ENCODE assay signal across 19 mouse cellular contexts in the genomic region with DNA sequence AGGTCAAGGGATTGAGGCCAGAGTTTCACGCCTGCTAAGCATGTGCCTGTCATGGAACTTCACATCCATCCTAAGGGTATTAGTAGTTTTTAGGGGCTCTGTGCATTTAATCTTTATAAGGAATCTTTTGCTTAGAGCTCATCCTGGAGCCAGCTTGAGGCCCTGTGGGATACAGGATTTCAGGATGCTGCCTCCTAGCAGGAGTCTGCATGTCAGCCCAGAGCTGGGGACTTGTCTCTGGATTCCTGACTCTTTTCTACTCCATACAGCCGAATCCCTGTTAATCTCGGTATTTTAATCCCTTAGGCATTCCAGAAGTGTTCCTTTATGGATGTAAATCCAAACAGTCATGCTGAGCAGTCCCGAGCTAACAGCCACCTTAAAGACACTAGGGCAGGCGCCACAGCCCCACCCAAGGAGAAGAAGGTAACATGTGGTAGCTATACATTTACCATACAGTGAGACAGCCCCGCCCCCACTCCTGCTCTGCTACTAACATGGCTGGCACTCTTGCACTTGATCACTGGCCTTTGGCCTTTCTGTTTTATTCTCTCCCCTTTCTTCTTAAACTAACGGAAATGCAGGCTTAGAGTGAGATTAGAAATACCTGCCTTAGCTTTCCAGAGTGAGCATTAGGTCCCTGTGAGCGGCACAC.
DNase-seq lines count a peak whose midpoint lies in the region; ATAC-seq and TF ChIP-seq lines count a peak whose summit lies in the region.
"Had no signal": no experiment of that assay in that cellular context is flagged by ENCODE, and none has a peak within 500 bp of the region (broad histone marks: within the 10 kb centered on the region; RNA-seq: fewer than 3 reads in every experiment).

No protein-coding gene starts in this region.

- TF ChIP-seq POLR2A in cerebellum, adult 2 months (IDR thresholded peaks at IDR 0.05; ENCODE audit: borderline replicate concordance, insufficient read depth, low read length), result no peak

- no peak for TF ChIP-seq CTCF in intestine, postnatal 0 days (IDR thresholded peaks at IDR 0.05; ENCODE audit: low read depth)
- TF ChIP-seq CTCF in cerebellum, adult 2 months (IDR thresholded peaks at IDR 0.05; ENCODE audit: borderline replicate concordance, insufficient read depth, low read depth, low read length), result no peak

- DNase-seq in cerebellum, adult 2 months, result peak; percentile 30 to 60
- DNase-seq in cerebellum, adult 9-11 months, result peak; percentile 45
- DNase-seq in cerebellum, postnatal 36 days, result peak; percentile 24 to 25
- no peak for DNase-seq in ovary, postnatal 14 days (ENCODE audit: low spot score)
- DNase-seq in thymus, postnatal 14 days, result no peak
- DNase-seq: adrenal gland, postnatal 25 days; gastrocnemius, adult 2 months; gastrocnemius, postnatal 25 days; heart, postnatal 4 days; kidney, adult 2 months had no signal

- no peaks in the 10 kb centered on the region for H3K9me3 ChIP-seq in intestine, embryonic 15.5 days
- H3K9me3 ChIP-seq in intestine, postnatal 0 days (ENCODE audit: control insufficient read depth), result no peaks in the 10 kb centered on the region
- no peaks in the 10 kb centered on the region for H3K9me3 ChIP-seq in forebrain, embryonic 12.5 days
- H3K9me3 ChIP-seq: embryonic facial prominence, embryonic 10.5 days; G1E; heart, embryonic 13.5 days; hindbrain, embryonic 12.5 days had no signal

- peak; percentile 43; the same call in 1 of the 2 replicates for ATAC-seq in intestine, embryonic 15.5 days
- no peak for ATAC-seq in intestine, postnatal 0 days
- ATAC-seq in forebrain, embryonic 12.5 days (ENCODE audit: low FRiP score), result no peak
- ATAC-seq: forebrain, embryonic 14.5 days; hindbrain, postnatal 0 days had no signal

- H3K27ac ChIP-seq in intestine, embryonic 15.5 days, result no peak overlapping the region
- no peak overlapping the region for H3K27ac ChIP-seq in intestine, postnatal 0 days (ENCODE audit: low read depth, low read length)
- no peak overlapping the region for H3K27ac ChIP-seq in cerebellum, adult 2 months (ENCODE audit: insufficient read depth, low read length)
- no peak overlapping the region for H3K27ac ChIP-seq in forebrain, embryonic 12.5 days
- H3K27ac ChIP-seq: embryonic facial prominence, embryonic 10.5 days; gastrocnemius, adult 2 months; heart, embryonic 13.5 days; hindbrain, embryonic 12.5 days; hindbrain, postnatal 0 days had no signal

- H3K4me2 ChIP-seq in intestine, embryonic 15.5 days (replicated peaks), result no peak overlapping the region
- no peak overlapping the region for H3K4me2 ChIP-seq in intestine, postnatal 0 days (replicated peaks; ENCODE audit: low read depth)
- H3K4me2 ChIP-seq in forebrain, embryonic 12.5 days, result no peak overlapping the region
- H3K4me2 ChIP-seq: heart, embryonic 13.5 days; hindbrain, embryonic 12.5 days had no signal

- H3K27me3 ChIP-seq in intestine, embryonic 15.5 days (replicated peaks), result no peaks in the 10 kb centered on the region
- no peaks in the 10 kb centered on the region for H3K27me3 ChIP-seq in intestine, postnatal 0 days (replicated peaks; ENCODE audit: control insufficient read depth, insufficient read depth, low read length)
- H3K27me3 ChIP-seq in cerebellum, adult 2 months (ENCODE audit: control insufficient read depth, insufficient read depth, low read length), result no peaks in the 10 kb centered on the region
- H3K27me3 ChIP-seq in forebrain, embryonic 12.5 days, result no peaks in the 10 kb centered on the region
- H3K27me3 ChIP-seq: heart, embryonic 13.5 days; hindbrain, embryonic 12.5 days had no signal

- H3K36me3 ChIP-seq in intestine, embryonic 15.5 days, result peaks cover 11% of the 10 kb centered on the region
- peaks cover 65% of the 10 kb centered on the region for H3K36me3 ChIP-seq in intestine, postnatal 0 days (ENCODE audit: control insufficient read depth, insufficient read depth)
- H3K36me3 ChIP-seq in forebrain, embryonic 12.5 days (replicated peaks), result peaks cover 19% of the 10 kb centered on the region
- H3K36me3 ChIP-seq: G1E; hindbrain, embryonic 12.5 days had no signal

- H3K4me1 ChIP-seq in intestine, embryonic 15.5 days (replicated peaks), result no peaks in the 10 kb centered on the region
- no peaks in the 10 kb centered on the region for H3K4me1 ChIP-seq in intestine, postnatal 0 days (replicated peaks; ENCODE audit: control insufficient read depth, insufficient read depth, low read length)
- H3K4me1 ChIP-seq in cerebellum, adult 2 months (ENCODE audit: control insufficient read depth, insufficient read depth, low read length), result no peaks in the 10 kb centered on the region
- no peaks in the 10 kb centered on the region for H3K4me1 ChIP-seq in forebrain, embryonic 12.5 days
- H3K4me1 ChIP-seq: embryonic facial prominence, embryonic 10.5 days; heart, embryonic 13.5 days; hindbrain, embryonic 12.5 days had no signal

- no peak overlapping the region for H3K9ac ChIP-seq in intestine, embryonic 15.5 days
- no peak overlapping the region for H3K9ac ChIP-seq in intestine, postnatal 0 days (ENCODE audit: low read depth, low read length)
- H3K9ac ChIP-seq in forebrain, embryonic 12.5 days, result no peak overlapping the region
- H3K9ac ChIP-seq: heart, embryonic 13.5 days; hindbrain, embryonic 12.5 days had no signal

- 70% methylated on average over 8 of the region's 8 CpGs for WGBS in intestine, embryonic 15.5 days
- WGBS in intestine, postnatal 0 days, result 68% methylated on average over 8 of the region's 8 CpGs
- 62% methylated on average over 8 of the region's 8 CpGs for WGBS in cerebellum, adult 2 months
- WGBS in forebrain, embryonic 12.5 days, result 71% methylated on average over 8 of the region's 8 CpGs

- no peak overlapping the region for H3K4me3 ChIP-seq in intestine, embryonic 15.5 days (replicated peaks)
- no peak overlapping the region for H3K4me3 ChIP-seq in intestine, postnatal 0 days (ENCODE audit: low read depth, low read length)
- no peak overlapping the region for H3K4me3 ChIP-seq in cerebellum, adult 2 months (replicated peaks; ENCODE audit: insufficient read depth, low read depth, low read length)
- no peak overlapping the region for H3K4me3 ChIP-seq in forebrain, embryonic 12.5 days (replicated peaks)
- H3K4me3 ChIP-seq: embryonic facial prominence, embryonic 10.5 days; gastrocnemius, adult 2 months; heart, embryonic 13.5 days; hindbrain, embryonic 12.5 days had no signal

Comparison
In these comparisons a context has a peak if more than half of its experiments do, and no peak if none do; other contexts are left out.
1. DNase-seq: peak in cerebellum, adult 2 months (2 of 2), cerebellum, adult 9-11 months (single experiment) and cerebellum, postnatal 36 days (2 of 2); none in ovary, postnatal 14 days (single experiment) and thymus, postnatal 14 days (single experiment).